Comparison of ENCODE assay signal across 26 mouse cellular contexts in the genomic region with DNA sequence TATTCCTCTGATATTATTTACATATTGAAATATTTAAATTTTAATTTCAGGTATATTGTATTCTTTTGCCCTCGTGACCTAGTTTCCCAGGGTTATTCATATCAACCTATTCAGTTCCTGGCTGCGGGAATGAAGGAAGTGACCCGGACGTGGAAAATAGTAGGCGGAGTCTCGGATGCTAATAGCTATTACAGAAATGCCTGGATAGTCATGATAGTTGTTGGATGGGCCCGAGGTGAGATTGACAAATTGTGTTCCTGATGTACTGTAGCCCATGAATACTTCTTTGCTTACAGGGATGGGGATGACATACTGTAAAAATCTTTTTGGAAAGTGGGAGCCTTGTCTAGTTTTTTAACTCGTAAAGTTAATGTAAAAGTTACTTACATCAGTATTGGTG.
"Had no signal": no experiment of that assay in that cellular context is flagged by ENCODE, and none has a peak within 500 bp of the region (broad histone marks: within the 10 kb centered on the region; RNA-seq: fewer than 3 reads in every experiment).

No protein-coding gene starts in this region.

- H3K9me3 ChIP-seq: heart, embryonic 13.5 days; heart, embryonic 15.5 days; hindbrain, embryonic 10.5 days; hindbrain, embryonic 12.5 days; limb, embryonic 10.5 days; limb, embryonic 12.5 days; liver, embryonic 13.5 days; liver, embryonic 15.5 days had no signal

- H3K9ac ChIP-seq: heart, embryonic 13.5 days; heart, embryonic 15.5 days; hindbrain, embryonic 12.5 days; hindbrain, embryonic 14.5 days; limb, embryonic 12.5 days; liver, embryonic 13.5 days; liver, embryonic 15.5 days had no signal

- H3K4me2 ChIP-seq: heart, embryonic 13.5 days; heart, embryonic 15.5 days; hindbrain, embryonic 12.5 days; hindbrain, embryonic 14.5 days; limb, embryonic 12.5 days; liver, embryonic 11.5 days; liver, embryonic 13.5 days; liver, embryonic 15.5 days had no signal

- H3K27ac ChIP-seq: gastrocnemius, adult 2 months; heart, adult 2 months; heart, embryonic 13.5 days; heart, embryonic 15.5 days; hindbrain, embryonic 10.5 days; hindbrain, embryonic 12.5 days; hindbrain, embryonic 14.5 days; layer of hippocampus, adult 2 months; left cerebral cortex, adult 2 months; limb, embryonic 10.5 days; limb, embryonic 12.5 days; liver, embryonic 13.5 days; liver, embryonic 15.5 days had no signal

- H3K27me3 ChIP-seq: heart, embryonic 13.5 days; heart, embryonic 15.5 days; hindbrain, embryonic 12.5 days; limb, embryonic 12.5 days; liver, embryonic 13.5 days; liver, embryonic 15.5 days had no signal

- DNase-seq: gastrocnemius, adult 2 months; gastrocnemius, postnatal 10 days; gastrocnemius, postnatal 25 days; heart, adult 2 months; heart, postnatal 4 days; kidney, adult 18-20 months; kidney, adult 8-10 months; kidney, postnatal 10 days; kidney, postnatal 25 days; kidney, postnatal 4 days; liver; liver, embryonic 13.5 days had no signal

- H3K4me3 ChIP-seq: gastrocnemius, adult 2 months; heart, adult 2 months; heart, embryonic 13.5 days; heart, embryonic 15.5 days; hindbrain, embryonic 10.5 days; hindbrain, embryonic 12.5 days; layer of hippocampus, adult 2 months; left cerebral cortex, adult 2 months; limb, embryonic 10.5 days; limb, embryonic 12.5 days; liver, embryonic 13.5 days; liver, embryonic 15.5 days had no signal

- H3K36me3 ChIP-seq: heart, embryonic 15.5 days; liver, embryonic 13.5 days had no signal

- ATAC-seq: hindbrain, embryonic 16.5 days; inflammation-experienced regulatory T-cells, adult 6 months; intestine, embryonic 16.5 days had no signal

- H3K4me1 ChIP-seq: hindbrain, embryonic 10.5 days; hindbrain, embryonic 12.5 days; limb, embryonic 10.5 days; limb, embryonic 12.5 days; liver, embryonic 13.5 days; liver, embryonic 15.5 days had no signal
